Mouse (Mus musculus): ENCODE measurements at regions not wholly inside any gene's neighbourhood (a gene's known extent, or its start where the extent isn't known, plus 50 kb on each side); places are given as distances from the start of the nearest gene placed in this dataset.
"Not testable (repeated sequence)": the region's sequence is repeated elsewhere in the genome, so short reads cannot be mapped to it uniquely, and the experiment has no call there.

DNA sequence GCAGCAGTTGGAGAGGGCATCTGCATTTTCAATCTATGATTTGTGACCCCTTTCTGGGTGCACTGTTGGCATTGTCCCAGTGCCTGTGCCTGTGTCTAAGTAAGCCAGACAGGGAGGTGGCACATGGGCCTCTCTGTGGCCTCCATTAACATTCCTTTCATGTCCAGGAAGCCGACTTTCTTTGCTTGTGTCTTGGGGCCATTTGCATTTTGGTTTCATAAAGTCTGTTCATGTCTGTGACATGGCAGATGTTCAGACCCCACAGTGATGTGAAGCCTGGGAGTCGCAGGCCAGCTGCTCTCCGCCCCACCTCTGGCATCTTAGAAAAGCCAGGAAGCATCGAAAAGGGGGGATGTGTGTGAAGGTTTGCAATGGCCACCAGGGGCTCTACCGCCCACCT, 153.1 kb downstream of the Kif26a start:
- no peak for DNase-seq

DNA sequence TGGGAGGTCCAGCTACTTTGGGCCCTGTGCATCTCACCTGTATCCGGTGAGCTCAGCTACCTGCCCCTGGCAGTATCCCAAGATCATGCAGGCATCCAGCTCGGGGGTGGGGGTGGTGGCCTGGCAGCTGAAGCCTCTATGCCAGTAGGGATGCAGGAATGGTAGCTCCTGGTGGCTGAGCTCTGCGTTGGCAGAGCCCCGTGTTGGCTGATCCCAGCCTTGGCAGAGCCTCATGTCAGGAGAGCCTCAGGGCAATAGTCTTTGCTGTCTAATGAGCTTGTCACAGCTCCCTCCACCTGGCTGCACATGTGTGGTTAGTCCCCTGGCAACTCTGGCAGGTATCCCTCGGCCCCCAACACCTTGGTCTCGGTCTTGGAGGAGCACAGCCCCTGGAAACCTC, 153.6 kb downstream of the Kif26a start:
- DNase-seq: peak; percentile 22 to 29

DNA sequence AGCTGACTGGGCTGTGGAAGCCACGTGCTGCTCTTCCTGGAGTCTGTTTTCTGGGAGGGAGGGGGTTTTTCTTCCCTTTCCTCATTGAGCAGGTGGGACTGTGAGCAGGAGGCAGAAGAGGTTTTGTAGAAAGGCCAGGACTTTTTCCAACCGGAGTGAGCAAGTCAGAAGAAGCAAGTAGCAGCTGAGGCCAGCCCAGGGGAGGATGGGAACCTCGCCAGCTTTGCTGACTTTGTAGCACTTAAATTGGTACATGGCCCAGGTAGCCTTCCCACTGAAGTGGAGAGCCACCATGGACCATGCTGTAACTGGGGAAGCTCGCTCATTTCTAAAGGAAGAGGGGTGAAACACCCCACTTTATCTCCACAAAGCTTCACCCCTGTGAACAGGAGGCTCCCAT, 154.1 kb downstream of the Kif26a start:
- peak in 1 of 2 experiments; percentile 13 for DNase-seq

DNA sequence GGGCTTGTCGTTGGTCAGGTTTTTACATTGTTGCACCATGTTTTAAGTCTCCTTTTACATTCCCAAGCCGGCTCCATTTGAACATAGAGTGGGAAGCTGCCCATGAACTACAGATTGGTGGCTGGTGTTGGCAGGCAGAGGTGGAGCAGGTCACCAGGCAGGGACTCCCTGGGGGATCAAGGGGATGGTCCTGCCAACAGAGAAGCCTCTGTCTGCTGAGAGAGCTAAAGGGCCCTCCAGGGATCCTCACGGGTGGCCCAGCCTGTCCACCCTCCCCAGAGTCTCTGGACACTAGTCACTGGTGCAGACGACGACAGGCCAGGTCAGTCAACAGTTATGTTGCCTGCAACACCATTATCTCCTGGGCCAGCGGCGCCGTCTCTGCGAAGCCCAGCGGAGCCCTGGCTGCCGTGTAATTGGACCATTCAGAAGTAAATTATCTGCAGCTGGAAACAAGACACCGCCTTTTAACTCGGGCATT, 155.4 kb downstream of the Kif26a start:
- DNase-seq: no peak

DNA sequence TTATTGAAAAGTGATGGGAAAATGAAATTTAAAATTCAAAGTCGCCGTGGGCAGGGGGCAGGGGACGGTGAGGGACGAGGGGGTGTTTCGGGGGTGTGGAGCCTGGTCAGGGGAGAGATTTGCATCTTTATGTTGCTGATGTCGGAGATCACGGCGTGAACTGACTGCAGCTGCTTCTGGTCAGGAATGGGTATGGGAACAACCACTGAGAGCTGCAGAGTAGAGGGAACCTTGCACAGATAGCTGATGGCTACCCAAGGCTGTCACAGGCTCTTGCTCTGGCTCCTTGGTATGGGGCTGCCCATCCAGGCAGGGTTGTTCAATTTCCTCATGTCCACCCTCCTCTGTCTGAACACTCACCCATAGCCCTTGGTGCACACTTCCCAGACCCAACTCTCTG, 155.9 kb downstream of the Kif26a start:
- no peak for DNase-seq

DNA sequence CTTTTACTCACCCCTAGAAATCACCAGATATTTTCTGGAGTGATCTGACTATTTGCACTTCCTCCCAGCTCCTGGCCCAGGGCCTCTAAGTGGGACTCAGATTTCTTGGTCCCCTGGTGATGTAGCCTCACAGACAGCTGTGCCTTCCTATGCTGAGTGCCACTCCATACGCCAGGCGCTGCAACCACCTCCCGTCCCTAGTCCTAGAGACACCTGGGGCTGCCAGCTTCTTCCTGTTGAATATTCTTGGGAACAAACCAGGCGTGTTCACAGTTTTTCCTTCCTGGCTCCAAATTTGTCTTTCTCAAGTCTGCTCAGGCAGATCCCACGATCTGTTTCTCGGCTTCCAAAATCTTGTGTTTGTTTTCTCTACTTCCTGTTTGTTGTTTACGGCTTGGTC, 160.2 kb downstream of the Kif26a start:
- no peak for DNase-seq

DNA sequence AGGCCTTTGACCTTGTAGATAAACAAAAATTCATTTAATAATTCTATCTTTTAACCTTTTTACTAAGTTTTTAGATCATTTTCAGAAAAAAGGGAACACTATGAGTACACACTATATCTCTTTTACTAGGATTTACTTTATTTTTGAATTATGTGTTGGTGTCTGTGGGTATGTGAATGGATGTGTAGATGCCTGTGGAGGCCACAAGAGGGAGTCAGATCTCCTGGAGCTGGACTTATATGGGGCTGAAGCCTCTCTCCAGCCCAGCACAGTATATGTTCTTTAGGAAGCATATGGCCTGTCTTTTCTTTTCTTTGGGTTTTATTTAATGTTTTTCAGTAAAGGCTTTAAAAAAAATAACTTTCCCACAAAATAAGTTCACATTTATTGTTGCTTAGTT, 162.0 kb downstream of the Kif26a start:
- no peak for DNase-seq

DNA sequence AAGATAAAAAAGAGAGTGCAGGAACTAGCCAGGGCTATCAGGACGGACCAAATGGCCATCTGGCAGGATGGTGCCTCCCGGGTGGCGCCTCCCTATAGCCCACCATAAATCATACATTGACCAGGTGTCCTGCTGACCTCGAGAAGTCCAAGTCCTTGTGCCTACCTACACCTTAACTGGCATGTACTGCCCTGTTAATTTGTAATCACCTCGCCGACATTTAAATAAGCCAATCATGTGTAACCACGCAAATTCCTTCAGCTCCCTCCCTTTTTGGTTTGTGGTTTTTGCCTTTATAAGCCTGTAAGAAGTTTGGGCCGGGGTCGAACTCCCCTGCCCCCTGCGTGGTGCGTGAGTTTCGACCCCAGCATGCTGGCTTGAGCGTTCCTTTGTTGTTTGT, 163.1 kb downstream of the Kif26a start:
- not testable (repeated sequence) for DNase-seq

DNA sequence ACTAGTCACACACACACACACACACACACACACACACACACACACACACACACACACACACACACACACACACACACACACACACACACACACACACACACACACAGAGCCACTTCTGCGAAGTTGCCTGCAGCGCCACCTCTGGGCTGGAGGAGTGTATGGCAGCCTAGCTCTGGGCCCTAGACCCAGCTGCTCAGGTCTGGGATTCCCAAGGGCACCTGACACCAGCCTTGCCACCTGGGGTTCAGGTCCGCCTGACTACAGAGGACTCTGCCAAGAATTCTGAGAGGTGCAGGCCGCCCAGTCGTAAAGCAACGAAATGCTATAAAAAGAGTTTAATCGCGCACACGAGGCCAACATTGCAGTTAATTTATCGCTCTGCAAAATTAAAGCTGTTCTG, 163.8 kb downstream of the Kif26a start:
- peak; percentile 13 to 26 for DNase-seq

DNA sequence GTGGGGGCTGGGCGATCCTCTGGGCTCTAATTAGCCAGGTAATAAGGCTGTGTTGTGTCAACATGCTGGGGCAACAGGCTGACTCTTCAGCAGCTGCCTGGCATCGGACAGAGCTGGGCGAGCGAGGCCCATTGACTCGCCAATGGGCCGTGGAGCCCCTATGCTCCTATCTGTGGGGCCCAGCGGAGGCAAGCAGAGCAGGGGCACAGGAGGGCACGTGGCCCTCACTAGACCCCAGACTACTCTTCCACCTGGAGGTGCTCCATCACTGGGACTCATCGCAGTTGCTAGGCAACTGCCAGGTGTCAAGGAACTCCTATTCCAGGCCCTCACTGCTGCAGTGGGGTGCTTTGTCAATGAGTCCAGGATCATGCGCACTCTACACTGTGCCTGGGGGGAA, 164.7 kb downstream of the Kif26a start:
- no peak for DNase-seq

DNA sequence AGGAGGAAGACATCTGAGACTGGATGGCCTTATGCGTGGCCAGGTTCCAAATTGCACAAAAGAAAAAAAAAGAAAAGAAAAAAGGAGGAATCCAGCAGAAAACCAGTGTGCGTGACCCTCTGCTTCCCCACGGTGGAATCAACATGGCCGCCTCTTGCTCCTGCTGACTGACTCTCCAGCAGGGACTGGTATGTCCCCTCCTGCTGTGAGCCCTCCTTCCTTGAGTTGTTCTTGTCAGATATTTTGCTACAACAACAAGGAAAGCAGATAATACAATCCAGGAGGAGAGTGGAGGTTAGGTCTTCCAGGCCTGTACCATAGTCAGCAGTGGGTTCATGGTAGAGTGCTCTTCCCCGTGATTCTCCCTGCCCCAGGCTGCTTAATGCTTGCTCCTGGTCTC, 168.8 kb downstream of the Kif26a start:
- no peak for DNase-seq

DNA sequence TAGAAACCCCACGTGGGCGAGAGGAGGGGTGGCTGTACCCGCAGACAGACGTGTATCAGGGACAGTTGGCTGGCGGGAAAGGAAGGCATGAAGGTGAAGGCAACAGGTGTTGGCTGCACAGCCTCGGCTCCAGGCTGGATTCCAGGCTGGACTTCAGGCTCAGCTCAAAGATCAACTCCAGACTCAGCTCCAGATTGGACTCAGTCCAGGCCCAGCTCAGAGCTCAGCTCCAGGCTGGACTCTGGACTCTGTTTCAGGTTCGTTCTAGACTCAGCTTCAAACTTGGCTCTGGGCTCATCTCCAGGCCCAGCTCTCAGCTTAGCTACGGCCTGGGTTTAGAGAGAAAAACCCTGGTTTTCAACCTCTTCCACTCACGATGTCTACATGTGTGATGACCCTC, 171.2 kb downstream of the Kif26a start:
- no peak for DNase-seq

DNA sequence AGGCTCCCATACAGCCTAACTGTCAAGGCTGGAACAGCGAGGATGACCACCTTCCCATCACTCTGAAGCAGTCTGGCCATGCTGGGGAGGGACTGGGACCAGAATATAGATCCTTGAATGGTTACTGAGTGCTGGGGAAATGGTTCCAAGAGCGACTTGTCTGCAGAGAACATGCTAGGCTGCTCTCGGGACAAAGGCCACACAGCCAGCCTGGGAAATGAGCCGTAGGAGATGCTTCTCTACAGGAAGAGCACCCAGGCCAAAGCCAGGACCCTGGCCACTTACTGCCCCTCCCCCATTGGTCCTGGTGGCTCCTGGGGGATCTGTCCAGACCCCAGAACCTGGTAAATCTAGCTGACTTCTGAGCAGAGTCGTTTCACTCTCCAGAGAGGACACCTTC, 170.8 kb upstream of the A530016L24Rik start:
- DNase-seq: no peak

DNA sequence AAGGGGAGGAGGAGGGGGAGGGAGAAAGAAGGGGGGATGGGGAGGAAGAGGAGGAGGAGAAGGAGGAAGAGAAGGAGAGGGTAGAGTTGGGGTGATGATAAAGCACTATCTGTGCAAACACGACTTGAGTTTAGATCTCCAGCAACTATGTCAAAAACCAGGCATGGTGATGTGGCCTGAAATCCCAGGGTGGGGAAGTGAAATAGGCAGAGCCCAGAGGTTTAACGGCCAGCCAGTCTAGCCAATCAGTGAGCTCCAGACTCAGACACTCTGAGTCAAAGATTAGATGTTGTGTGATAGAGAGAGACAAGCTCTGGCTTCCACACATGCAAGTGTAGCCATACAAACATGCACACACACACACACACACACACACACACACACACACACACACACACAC, 167.1 kb upstream of the A530016L24Rik start:
- no peak for DNase-seq

DNA sequence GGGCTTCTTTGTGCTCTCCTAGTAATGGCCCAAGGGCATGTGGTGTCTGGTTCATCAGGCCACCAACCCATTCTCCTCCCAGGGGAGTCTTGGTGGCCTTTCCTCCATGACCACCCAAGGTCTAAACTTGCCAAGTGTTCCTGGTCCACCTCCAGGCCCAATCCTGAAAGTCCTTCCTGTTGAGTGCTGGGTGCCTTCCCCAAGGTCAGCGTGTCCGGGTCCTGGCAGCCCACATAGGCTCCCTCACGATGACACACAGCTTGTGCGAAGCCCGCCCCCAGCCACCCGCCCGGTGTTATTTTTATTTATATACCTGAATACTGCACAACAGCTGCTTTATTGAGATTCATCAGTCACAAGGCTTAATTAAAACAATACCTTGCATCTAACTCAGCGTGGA, 161.8 kb upstream of the A530016L24Rik start:
- no peak for DNase-seq

DNA sequence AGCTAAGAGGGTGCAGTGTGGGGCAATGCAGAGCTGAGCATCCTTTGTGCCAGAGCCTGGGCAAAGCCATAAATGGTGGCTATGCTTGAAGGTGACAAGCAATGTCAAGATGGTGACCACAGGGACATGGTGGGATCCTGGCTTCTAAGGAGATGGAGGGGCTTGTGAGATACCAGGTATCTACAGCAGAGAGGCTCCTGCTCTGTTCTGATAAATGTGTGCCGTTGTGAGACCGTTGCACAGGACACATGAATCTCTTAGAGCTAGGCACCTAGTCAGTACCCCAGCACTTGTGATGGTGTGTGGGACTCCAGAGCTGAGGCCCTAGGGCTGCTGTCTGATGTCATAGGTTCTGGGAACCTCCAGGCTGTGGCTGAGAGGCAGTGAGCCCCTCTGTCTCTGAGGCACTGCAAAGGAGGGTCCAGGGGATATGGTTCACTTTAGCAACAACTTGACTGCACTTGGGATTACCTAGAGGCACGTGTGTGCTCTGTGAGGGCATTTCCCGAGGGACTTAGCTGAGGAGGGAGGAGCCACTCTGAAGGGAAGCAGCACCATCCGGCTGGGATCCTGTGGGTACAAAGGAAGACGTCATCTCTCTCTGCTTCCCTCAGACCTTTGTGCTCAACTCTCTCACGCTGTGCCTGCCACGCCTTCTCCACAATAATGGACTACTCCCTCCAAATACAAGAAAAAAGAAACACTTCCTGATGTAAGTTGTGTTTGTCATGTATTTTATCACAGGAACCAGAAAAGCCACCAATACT, 160.3 kb upstream of the A530016L24Rik start:
- no peak for DNase-seq

DNA sequence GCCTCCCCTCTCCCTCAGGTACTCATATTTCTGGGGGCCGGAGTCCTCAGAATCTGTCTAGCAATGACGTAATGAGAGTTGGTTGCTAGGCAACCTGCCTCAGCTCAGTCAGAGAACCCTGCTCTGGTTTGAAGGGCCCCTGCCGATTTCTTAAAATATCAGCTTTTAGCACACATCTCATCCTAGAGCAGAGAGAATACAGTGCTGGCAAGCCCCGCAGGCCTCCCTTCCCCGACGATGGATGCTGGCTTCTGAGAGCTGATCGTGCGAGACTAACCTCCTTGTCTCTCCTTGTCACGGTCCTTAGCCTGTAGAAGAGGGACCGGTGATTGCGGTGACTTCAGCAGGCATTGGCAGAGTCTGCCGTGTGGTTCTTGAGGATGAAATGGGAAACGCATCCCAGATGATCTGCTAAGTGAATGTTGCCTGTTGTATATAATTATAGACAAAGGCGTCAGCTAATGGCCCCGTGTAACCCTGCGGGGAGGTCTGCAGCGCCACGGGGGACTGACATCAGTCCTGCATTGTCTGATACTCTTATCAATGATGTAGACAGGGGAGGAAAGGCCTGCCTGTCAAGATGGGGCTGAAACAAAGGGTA, 159.4 kb upstream of the A530016L24Rik start:
- DNase-seq: peak in 1 of 2 experiments; percentile 26

DNA sequence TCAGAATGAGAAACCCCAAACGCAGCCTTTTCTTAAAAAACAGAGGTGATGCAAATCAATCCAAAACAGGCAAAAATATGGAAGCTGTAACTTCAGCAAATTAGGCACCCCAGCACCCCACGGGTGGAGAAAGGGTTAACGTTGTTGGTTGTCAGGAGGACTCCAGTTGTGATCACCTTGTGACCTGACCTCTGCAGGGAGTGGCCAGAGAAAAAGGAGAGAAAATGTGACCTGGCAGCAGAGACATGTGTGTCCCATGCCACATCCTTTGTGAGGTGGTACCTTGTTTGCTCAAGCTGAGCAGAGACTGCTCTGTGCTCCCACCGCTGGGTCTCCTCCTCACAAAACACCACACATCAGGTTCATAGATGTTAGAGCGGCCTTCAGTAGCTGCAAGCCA, 158.7 kb upstream of the A530016L24Rik start:
- DNase-seq: no peak

DNA sequence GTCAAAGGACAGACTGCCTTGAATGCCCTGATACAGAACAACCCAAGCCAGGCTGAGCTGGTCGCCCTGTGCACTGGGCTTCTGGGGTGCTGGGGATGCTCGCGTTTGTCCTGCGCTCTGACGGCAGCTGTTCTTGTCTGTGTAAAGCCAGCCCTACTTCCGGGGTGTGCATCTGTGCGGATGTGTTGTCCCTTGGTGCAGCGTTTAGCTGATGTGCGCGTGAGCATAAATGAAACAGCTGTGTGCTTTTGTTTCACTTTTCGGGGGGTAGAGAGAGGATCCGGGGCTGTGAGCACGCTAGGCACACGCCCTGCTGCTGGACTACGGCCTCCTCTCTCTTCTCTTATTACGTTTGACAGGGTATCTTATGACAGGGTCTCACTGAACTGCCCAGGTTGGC, 158.2 kb upstream of the A530016L24Rik start:
- DNase-seq: no peak

DNA sequence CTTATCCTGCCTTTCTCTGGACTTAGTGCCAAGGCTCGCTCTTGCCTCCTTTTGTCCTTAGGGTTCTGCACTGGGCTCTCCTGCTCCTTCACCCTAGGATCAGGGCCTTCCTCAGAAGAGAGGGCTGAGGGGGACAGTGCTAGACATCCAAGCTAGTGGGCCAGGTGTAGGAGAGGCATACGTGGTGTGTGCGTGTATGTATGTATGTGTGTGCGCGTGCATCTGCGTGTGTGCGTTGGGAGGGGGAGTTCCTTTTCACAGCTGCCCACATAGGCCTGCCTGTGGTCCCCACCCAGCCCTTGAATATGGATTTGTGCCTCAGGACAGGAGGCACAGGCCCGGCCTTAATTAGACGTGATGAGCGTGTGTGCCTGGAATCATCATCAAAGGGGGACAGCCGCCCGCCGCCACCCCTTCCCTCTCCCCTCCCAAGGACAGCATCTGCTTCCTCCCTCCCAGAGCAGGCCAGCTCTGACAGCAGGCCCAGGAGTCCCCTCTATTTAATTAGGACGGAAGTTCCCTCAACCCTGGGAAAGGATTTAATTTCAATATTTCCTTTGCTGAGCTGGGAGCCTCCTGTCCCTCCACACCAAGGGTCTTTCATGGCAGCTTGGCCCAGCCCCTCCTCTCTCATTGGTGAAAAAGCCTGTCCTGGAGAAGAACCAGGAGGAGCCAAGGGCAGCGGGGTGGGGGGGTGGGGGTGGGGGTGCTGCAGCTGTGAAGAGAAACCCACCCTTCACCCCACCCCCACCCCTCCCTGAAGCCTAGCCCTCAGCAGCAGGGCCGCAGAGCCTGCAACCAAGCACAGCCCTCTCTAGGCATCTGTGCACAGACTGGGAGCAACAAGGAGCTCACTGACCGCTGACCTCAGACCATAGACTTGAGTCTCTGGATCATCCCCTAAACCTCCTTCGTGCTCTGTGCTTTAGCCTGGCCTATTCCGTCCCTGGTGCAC, 155.8 kb upstream of the A530016L24Rik start:
- DNase-seq: no peak

DNA sequence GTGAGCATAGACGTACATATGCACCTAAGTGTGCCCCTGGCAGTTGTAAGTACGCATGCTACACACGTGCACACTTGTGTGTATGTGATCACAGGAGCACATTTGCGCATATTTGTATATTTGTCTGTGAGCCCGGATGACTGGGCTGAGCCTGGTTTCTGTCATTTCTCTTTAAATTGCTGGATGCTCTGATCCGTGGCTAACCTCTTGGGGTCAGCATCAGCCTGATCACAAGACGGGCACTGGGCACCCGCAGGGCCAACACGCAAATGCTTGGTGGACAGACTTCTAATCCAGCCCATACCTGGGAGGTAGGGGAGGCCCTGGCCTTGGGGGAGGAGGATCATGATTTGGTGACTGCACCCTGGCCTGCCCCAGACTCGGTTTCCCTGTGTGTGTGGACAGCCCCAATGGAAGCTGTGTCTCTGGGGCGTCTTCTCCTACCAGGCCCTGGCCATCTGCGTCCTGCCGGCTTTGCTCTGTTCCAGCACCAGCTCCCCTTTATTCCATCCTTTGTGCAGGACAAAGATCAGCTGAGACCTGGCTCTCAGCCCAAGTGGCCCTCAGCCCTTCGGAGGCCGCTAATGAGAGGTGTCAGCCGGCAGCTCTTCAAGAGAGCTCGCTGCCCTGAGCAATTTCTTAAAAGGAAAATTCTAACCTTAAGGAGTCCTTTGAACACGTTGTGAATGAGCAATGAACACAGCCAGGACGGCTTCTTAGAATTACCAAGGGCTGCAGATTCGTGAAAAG, 155.0 kb upstream of the A530016L24Rik start:
- no peak for DNase-seq

DNA sequence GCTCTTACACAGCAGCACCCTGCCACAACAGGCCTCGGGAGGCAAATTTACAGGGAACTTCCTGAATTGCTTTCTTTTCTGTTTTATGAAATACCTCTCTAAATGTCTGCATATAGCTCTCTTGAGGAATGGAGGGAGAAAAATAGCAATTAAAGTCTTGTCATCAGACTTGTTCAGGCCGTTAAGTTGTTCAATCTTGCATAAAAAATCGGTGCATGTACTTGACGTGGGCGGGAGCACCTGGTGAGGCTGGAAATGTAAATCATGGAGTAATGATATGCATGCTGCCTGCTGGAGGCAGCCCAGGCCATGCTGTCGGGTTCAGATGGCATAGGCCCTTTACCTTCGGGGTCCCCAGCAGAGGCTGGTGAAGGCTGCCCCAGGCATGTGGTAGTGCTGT, 153.6 kb upstream of the A530016L24Rik start:
- DNase-seq: no peak

All from cerebellum, postnatal 36 days (tissue).